Mouse (Mus musculus) MEL (cell line): Measurements from ENCODE around the gene RPS10-NUDT3. TPM values are rescaled to one million over a fixed set of nuclear protein-coding genes. Genes with fewer than 3 reads are reported as not detected.
A peak's percentile ranks its signal among the peaks of the same experiment; 100 is the strongest.

ENCODE experiments used
- DNase-seq: peaks from one replicate; pipeline ENCODE4 v3.0.0; 2011; ENCODE audit warnings: low read depth, low spot score
- H3K27ac ChIP-seq: 2 replicates; pipeline ENCODE4 v1.5.1; 2012; ENCODE audit warnings: low read depth, mild to moderate bottlenecking, control low read depth, low read length, moderate library complexity; ENCODE audit not compliant: control insufficient read depth
- H3K27me3 ChIP-seq, 2 experiments: fragments of 150-350 bp in 1 of 2; sonication (generic) in 1 of 2; 2 replicates each; pipeline ENCODE4 v1.6.1; 2012; ENCODE audit warnings: low read length in 2 of 2, mild to moderate bottlenecking in 2 of 2, improper control_type of control experiment in 1 of 2, moderate library complexity in 1 of 2; ENCODE audit not compliant: insufficient read depth in 2 of 2, control insufficient read depth in 1 of 2
- H3K36me3 ChIP-seq, 2 experiments: 2 replicates each; pipeline ENCODE4 v1.6.1; 2012 to 2014; ENCODE audit warnings: low read length in 2 of 2, improper control_type of control experiment in 1 of 2, inconsistent platforms in 1 of 2, mild to moderate bottlenecking in 1 of 2; ENCODE audit not compliant: insufficient read depth in 2 of 2, control insufficient read depth in 1 of 2
- H3K4me1 ChIP-seq, 2 experiments: fragments of 150-350 bp in 1 of 2; sonication (generic) in 1 of 2; 2 replicates each; pipeline ENCODE4 v1.6.1; 2012; ENCODE audit warnings: low read length in 2 of 2, improper control_type of control experiment in 1 of 2, mild to moderate bottlenecking in 1 of 2; ENCODE audit not compliant: insufficient read depth in 2 of 2, control insufficient read depth in 1 of 2
- H3K4me3 ChIP-seq, 2 experiments: fragments of 150-350 bp in 1 of 2; sonication (generic) in 1 of 2; 2 replicates each; pipeline ENCODE4 v1.5.1; 2012; ENCODE audit warnings: low read depth in 2 of 2, low read length in 2 of 2, mild to moderate bottlenecking in 2 of 2, moderate library complexity in 2 of 2, control low read depth in 1 of 2, improper control_type of control experiment in 1 of 2; ENCODE audit not compliant: control insufficient read depth in 1 of 2, insufficient read depth in 1 of 2
- H3K79me2 ChIP-seq: 2 replicates; pipeline ENCODE4 v1.6.1; 2012; ENCODE audit warnings: mild to moderate bottlenecking, low read length, moderate library complexity; ENCODE audit not compliant: control insufficient read depth, poor library complexity, insufficient read depth
- H3K9ac ChIP-seq: 2 replicates; pipeline ENCODE4 v1.6.1; 2012; ENCODE audit warnings: low read depth, mild to moderate bottlenecking, control low read depth, low read length, moderate library complexity; ENCODE audit not compliant: control insufficient read depth, poor library complexity, severe bottlenecking
- H3K9me3 ChIP-seq: fragments of 150-350 bp; sonication (generic); replicated peaks from 2 replicates; pipeline ENCODE4 v1.6.1; 2012; ENCODE audit warnings: mild to moderate bottlenecking, low read length, improper control_type of control experiment, moderate library complexity; ENCODE audit not compliant: insufficient read depth
- CTCF ChIP-seq, 3 experiments: IDR thresholded peaks in 2 of 3; conservative IDR thresholded peaks in 1 of 3; 2 replicates each; pipeline ENCODE4 v1.5.1; 2011 to 2012; ENCODE audit warnings: low read length in 3 of 3, low read depth in 2 of 3, mild to moderate bottlenecking in 2 of 3, improper control_type of control experiment in 1 of 3, inconsistent platforms in 1 of 3, mixed read lengths in 1 of 3, moderate library complexity in 1 of 3; ENCODE audit not compliant: control insufficient read depth in 1 of 3, insufficient read depth in 1 of 3, poor library complexity in 1 of 3, severe bottlenecking in 1 of 3
- EP300 ChIP-seq, 2 experiments: IDR thresholded peaks; 2 replicates each; pipeline ENCODE4 v1.6.1; 2011; ENCODE audit warnings: improper control_type of control experiment in 2 of 2, low read length in 2 of 2, low read depth in 1 of 2, mild to moderate bottlenecking in 1 of 2
- GABPA ChIP-seq: IDR thresholded peaks from 2 replicates; pipeline ENCODE4 v1.6.1; 2012; ENCODE audit warnings: low read depth, mild to moderate bottlenecking, inconsistent platforms, low read length, improper control_type of control experiment, moderate library complexity
- MAFK ChIP-seq: IDR thresholded peaks from 2 replicates; pipeline ENCODE4 v1.6.1; 2011; ENCODE audit warnings: low read depth, mild to moderate bottlenecking, low read length, improper control_type of control experiment, borderline replicate concordance
- MAX ChIP-seq: IDR thresholded peaks from 2 replicates; pipeline ENCODE4 v1.6.1; 2011; ENCODE audit warnings: low read length, improper control_type of control experiment
- NRF1 ChIP-seq: IDR thresholded peaks from 2 replicates; pipeline ENCODE4 v1.6.1; 2014; ENCODE audit warnings: low read depth, mild to moderate bottlenecking, inconsistent platforms, low read length, improper control_type of control experiment, moderate library complexity; ENCODE audit not compliant: poor library complexity, insufficient read depth, severe bottlenecking
- POLR2AphosphoS5 ChIP-seq: IDR thresholded peaks from 2 replicates; pipeline ENCODE4 v1.6.1; 2012; ENCODE audit warnings: low read depth, borderline replicate concordance, mild to moderate bottlenecking, inconsistent platforms, low read length, moderate library complexity, mixed read lengths
- RAD21 ChIP-seq: IDR thresholded peaks from 2 replicates; pipeline ENCODE4 v1.6.1; 2011; ENCODE audit warnings: mild to moderate bottlenecking, low read depth, low read length, improper control_type of control experiment
- SIN3A ChIP-seq: IDR thresholded peaks from 2 replicates; pipeline ENCODE4 v1.6.1; 2012; ENCODE audit warnings: low read length, improper control_type of control experiment, inconsistent platforms
- SMC3 ChIP-seq: IDR thresholded peaks from 2 replicates; pipeline ENCODE4 v1.6.1; 2011; ENCODE audit warnings: low read depth, low read length, improper control_type of control experiment
- TBP ChIP-seq: IDR thresholded peaks from 2 replicates; pipeline ENCODE4 v1.8.0; 2011; ENCODE audit warnings: low read depth, low read length, improper control_type of control experiment
- USF1 ChIP-seq: IDR thresholded peaks from 2 replicates; pipeline ENCODE4 v1.6.1; 2014; ENCODE audit warnings: low read depth, mild to moderate bottlenecking, inconsistent platforms, low read length, improper control_type of control experiment, moderate library complexity
- ZC3H11A ChIP-seq: IDR thresholded peaks from 2 replicates; pipeline ENCODE4 v1.6.1; 2012; ENCODE audit warnings: low read depth, mild to moderate bottlenecking, inconsistent platforms, low read length, improper control_type of control experiment
- ZNF384 ChIP-seq: IDR thresholded peaks from 2 replicates; pipeline ENCODE4 v1.6.1; 2012; ENCODE audit warnings: low read depth, mild to moderate bottlenecking, inconsistent platforms, low read length, improper control_type of control experiment
- polyA plus RNA-seq, 2 experiments: library from polyadenylated mRNA; stranded (reverse) in 1 of 2; unstranded in 1 of 2; fragments of >175 nt in 1 of 2; fragments of >200 nt in 1 of 2; gene quantifications; 2 replicates each; pipeline versions ENCODE4 v1.2.1 to v1.2.4; 2012; ENCODE audit warnings: low replicate concordance in 2 of 2, low read depth in 1 of 2; ENCODE audit not compliant: insufficient read length in 2 of 2, insufficient read depth in 1 of 2, missing spikeins in 1 of 2
- total RNA-seq: library from RNA; depleted of rRNA; stranded (reverse); fragments of 300-350 nt; gene quantifications from 2 replicates; pipeline ENCODE4 v1.2.3, GENCODE M21; 2012; rRNA removed

Gene RPS10-NUDT3
- total and polyA plus RNA-seq, 3 experiments, result 37.3 TPM; not detected in 2

DNA sequence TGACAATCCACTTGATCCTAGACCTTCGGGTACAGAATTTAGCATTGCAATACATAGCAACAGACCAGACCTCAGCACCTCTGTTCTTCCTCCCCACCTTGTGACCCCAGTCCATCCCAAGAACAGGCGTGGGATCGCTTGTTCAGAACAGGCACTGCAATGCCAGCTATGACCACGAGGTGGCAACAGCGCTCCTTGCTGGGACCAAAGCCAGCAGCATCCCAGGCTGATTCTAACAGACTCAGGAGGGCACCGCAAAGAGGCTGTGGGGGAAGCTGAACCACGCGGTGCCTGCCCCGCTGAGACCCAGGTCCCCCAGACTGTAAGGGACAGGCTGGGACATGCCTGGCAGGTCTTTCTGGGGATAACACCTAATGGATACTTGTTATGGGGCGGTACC, 100.3 kb downstream of the RPS10-NUDT3 start (continued):
- TF ChIP-seq SIN3A, result peak; percentile 66; the same call in 1 of the 2 replicates

DNA sequence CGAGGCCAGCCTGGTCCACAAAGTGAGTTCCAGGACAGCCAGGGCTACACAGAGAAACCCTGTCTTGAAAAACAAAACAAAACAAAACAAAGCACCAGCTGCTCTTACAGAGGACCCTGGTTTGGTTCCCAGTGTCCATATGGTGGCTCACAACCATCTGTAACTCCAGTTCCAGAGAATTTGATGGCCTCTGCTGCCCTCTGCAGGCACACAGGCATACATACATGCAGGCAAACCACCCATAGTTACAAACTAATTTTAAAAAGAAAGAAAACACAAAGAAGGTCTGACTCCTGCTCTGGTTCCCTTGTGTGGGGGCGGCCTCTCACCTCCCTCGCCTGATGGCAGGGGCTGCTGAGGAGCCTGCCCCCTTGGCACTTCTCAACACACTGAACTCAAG, 101.7 kb downstream of the RPS10-NUDT3 start:
- TF ChIP-seq CTCF (IDR thresholded peaks at IDR 0.05 in 2 of 3, conservative IDR thresholded peaks at IDR 0.05 in 1 of 3; ENCODE audit: control insufficient read depth in 1 of 3, insufficient read depth in 1 of 3, low read depth in 2 of 3, low read length in 3 of 3, poor library complexity in 1 of 3, severe bottlenecking in 1 of 3) (peak; percentile 35 to 67 (median 59)), RAD21 (peak; percentile 68), SIN3A (no peak), TBP (no peak), ZC3H11A (peak; percentile 42), MAX (no peak), SMC3 (peak; percentile 37), USF1 (no peak)
- TF ChIP-seq, all 39 proteins: peak for 4
- H3K27ac ChIP-seq, result no peak overlapping the region
- peak; percentile 62 for DNase-seq
- no peaks in the 10 kb centered on the region for H3K36me3 ChIP-seq
- no peak overlapping the region for H3K9ac ChIP-seq
- H3K27me3 ChIP-seq, result no peaks in the 10 kb centered on the region
- H3K4me1 ChIP-seq, result no peaks in the 10 kb centered on the region
- H3K4me3 ChIP-seq, result no peak overlapping the region
- H3K9me3 ChIP-seq, result no peaks in the 10 kb centered on the region
- H3K79me2 ChIP-seq, result no peaks in the 10 kb centered on the region

DNA sequence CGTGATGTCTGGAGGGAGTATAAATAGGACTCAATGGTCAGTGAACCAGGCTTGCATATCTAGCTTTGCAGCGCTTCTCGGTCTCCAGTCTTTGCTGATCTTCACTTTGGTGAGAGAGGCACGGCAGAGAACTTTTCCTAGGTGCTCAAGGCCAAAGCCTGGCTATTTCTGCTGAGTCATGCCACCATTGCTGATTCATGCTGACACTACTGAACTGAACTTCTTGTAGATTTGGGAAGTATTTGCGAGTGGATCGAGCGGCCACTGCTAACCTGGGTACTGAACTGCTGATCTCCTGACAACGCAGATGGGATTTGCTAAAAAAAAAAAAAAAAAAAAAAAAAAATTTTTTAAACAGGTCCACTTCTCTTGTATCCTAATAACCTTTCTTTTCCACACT, 102.9 kb downstream of the RPS10-NUDT3 start:
- Histone ChIP-seq H3K27ac (peak overlapping the region; percentile 5; the same call in 1 of the 2 replicates), H3K9ac (no peak overlapping the region), H3K4me1 (no peaks in the 10 kb centered on the region), H3K4me3 (no peak overlapping the region), H3K27me3 (no peaks in the 10 kb centered on the region)
- peak; percentile 51 for DNase-seq
- TF ChIP-seq MAFK, result peak; percentile 86
- no peak for TF ChIP-seq CTCF (IDR thresholded peaks at IDR 0.05 in 2 of 3, conservative IDR thresholded peaks at IDR 0.05 in 1 of 3; ENCODE audit: control insufficient read depth in 1 of 3, insufficient read depth in 1 of 3, low read depth in 2 of 3, low read length in 3 of 3, poor library complexity in 1 of 3, severe bottlenecking in 1 of 3)
- no peak for TF ChIP-seq POLR2AphosphoS5
- 0 out of 2 replicates have a peak, but pooled peaks have one; percentile 18 for TF ChIP-seq ZNF384
- TF ChIP-seq EP300 (IDR thresholded peaks at IDR 0.05; ENCODE audit: low read depth in 1 of 2, low read length in 2 of 2), result peak; percentile 26 to 32; a peak in 1 of 4 replicates
- no peak for TF ChIP-seq USF1
- TF ChIP-seq NRF1, result no peak
- peak; percentile 95 for TF ChIP-seq GABPA
- TF ChIP-seq, all 39 proteins: peak for 4
- no peaks in the 10 kb centered on the region for H3K79me2 ChIP-seq
- no peaks in the 10 kb centered on the region for H3K36me3 ChIP-seq
- no peaks in the 10 kb centered on the region for H3K9me3 ChIP-seq

Other genes starting within 250 kb of the RPS10-NUDT3 start
- not detected in 2 replicates for gene Grm4, start 113.8 kb downstream of the RPS10-NUDT3 start, total RNA-seq
- under 1 TPM in 1 of 2 experiments, not detected in 1; 0.06 TPM for gene Grm4, start 113.8 kb downstream of the RPS10-NUDT3 start, polyA plus RNA-seq
- 96.0 and 106 TPM in 2 replicates for gene Hmga1, start 78.7 kb downstream of the RPS10-NUDT3 start, total RNA-seq
- 100 to 1,000 TPM in 1 of 2 experiments, not detected in 1; 112 TPM for gene Hmga1, start 78.7 kb downstream of the RPS10-NUDT3 start, polyA plus RNA-seq
- 20.6 and 21.5 TPM in 2 replicates for gene AI413582, start 69.5 kb downstream of the RPS10-NUDT3 start, total RNA-seq
- gene AI413582, start 69.5 kb downstream of the RPS10-NUDT3 start, polyA plus RNA-seq, result 10 to 100 TPM in 1 of 2 experiments, not detected in 1; 56.5 TPM
- 93.8 and 96.5 TPM in 2 replicates for gene Nudt3, start 11.7 kb downstream of the RPS10-NUDT3 start, total RNA-seq
- 100 to 1,000 TPM in 1 of 2 experiments, 10 to 100 TPM in 1; 97.0 to 258 TPM for gene Nudt3, start 11.7 kb downstream of the RPS10-NUDT3 start, polyA plus RNA-seq
- 3,087 and 3,166 TPM in 2 replicates for gene Rps10, start 1.4 kb upstream of the RPS10-NUDT3 start, total RNA-seq
- gene Rps10, start 1.4 kb upstream of the RPS10-NUDT3 start, polyA plus RNA-seq, result 1,000 to 10,000 TPM; 3,057 to 3,899 TPM
- gene Pacsin1, start 20.3 kb upstream of the RPS10-NUDT3 start, total RNA-seq, result not detected in 2 replicates
- gene Pacsin1, start 20.3 kb upstream of the RPS10-NUDT3 start, polyA plus RNA-seq, result under 1 TPM in 1 of 2 experiments, not detected in 1; 0.17 TPM
- not detected in 2 replicates for gene Spdef, start 93.7 kb upstream of the RPS10-NUDT3 start, total RNA-seq
- gene Spdef, start 93.7 kb upstream of the RPS10-NUDT3 start, polyA plus RNA-seq, result under 1 TPM in 1 of 2 experiments, not detected in 1; 0.11 TPM
- 66.5 and 72.5 TPM in 2 replicates for gene D17Wsu92e, start 185.4 kb upstream of the RPS10-NUDT3 start, total RNA-seq
- 100 to 1,000 TPM in 1 of 2 experiments, not detected in 1; 108 TPM for gene D17Wsu92e, start 185.4 kb upstream of the RPS10-NUDT3 start, polyA plus RNA-seq
- 217 and 219 TPM in 2 replicates for gene Snrpc, start 202.9 kb upstream of the RPS10-NUDT3 start, total RNA-seq
- gene Snrpc, start 202.9 kb upstream of the RPS10-NUDT3 start, polyA plus RNA-seq, result 100 to 1,000 TPM in 1 of 2 experiments, not detected in 1; 227 TPM
- gene Uhrf1bp1, start 221.2 kb upstream of the RPS10-NUDT3 start, total RNA-seq, result 23.1 and 25.9 TPM in 2 replicates
- 10 to 100 TPM in 1 of 2 experiments, not detected in 1; 43.6 TPM for gene Uhrf1bp1, start 221.2 kb upstream of the RPS10-NUDT3 start, polyA plus RNA-seq